Mouse (Mus musculus) myocyte (in vitro differentiated cells): Measurements from ENCODE around the gene Echdc3. TPM values are rescaled to one million over a fixed set of nuclear protein-coding genes. Genes with fewer than 3 reads are reported as not detected.

Experiments
- H3K27me3 ChIP-seq: one replicate; pipeline ENCODE4 v1.6.1; 2011; ENCODE audit not compliant: control insufficient read depth, insufficient read depth, insufficient read length
- H3K36me3 ChIP-seq: one replicate; pipeline ENCODE4 v1.6.1; 2011; ENCODE audit not compliant: control insufficient read depth, insufficient read depth
- H3K4me2 ChIP-seq: one replicate; pipeline ENCODE4 v1.6.1; 2011; ENCODE audit warnings: low read depth, control low read depth
- H3K4me3 ChIP-seq: one replicate; pipeline ENCODE4 v1.5.1; 2011; ENCODE audit warnings: mild to moderate bottlenecking, control low read depth, moderate library complexity
- H3K79me2 ChIP-seq: one replicate; pipeline ENCODE4 v1.6.1; 2011; ENCODE audit not compliant: control insufficient read depth, insufficient read depth
- H3ac ChIP-seq: one replicate; pipeline ENCODE4 v1.6.1; 2011; ENCODE audit not compliant: control insufficient read depth, insufficient read length
- CEBPB ChIP-seq: IDR thresholded peaks from 2 replicates; pipeline ENCODE4 v1.6.1; 2011; ENCODE audit warnings: mild to moderate bottlenecking, moderate library complexity; ENCODE audit not compliant: poor library complexity, insufficient read depth, severe bottlenecking
- E2F4 ChIP-seq: IDR thresholded peaks from one replicate; pipeline ENCODE4 v1.6.1; 2011; ENCODE audit warnings: mild to moderate bottlenecking, control low read depth, moderate library complexity; ENCODE audit not compliant: insufficient read depth
- MAX ChIP-seq: IDR thresholded peaks from one replicate; pipeline ENCODE4 v1.6.1; 2011; ENCODE audit warnings: low read depth, mild to moderate bottlenecking, control low read depth
- MYOD1 ChIP-seq, 3 experiments: IDR thresholded peaks; one replicate each; pipeline ENCODE4 v1.6.1; 2011; ENCODE audit warnings: control low read depth in 2 of 3, low read depth in 2 of 3, mild to moderate bottlenecking in 2 of 3, moderate library complexity in 1 of 3; ENCODE audit not compliant: insufficient read length in 2 of 3, control insufficient read depth in 1 of 3
- MYOG ChIP-seq, 3 experiments: IDR thresholded peaks; one replicate each; pipeline ENCODE4 v1.6.1; 2011; ENCODE audit warnings: control low read depth in 2 of 3, low read depth in 2 of 3, mild to moderate bottlenecking in 2 of 3; ENCODE audit not compliant: insufficient read length in 2 of 3, control insufficient read depth in 1 of 3, insufficient read depth in 1 of 3
- POLR2A ChIP-seq: IDR thresholded peaks from one replicate; pipeline ENCODE4 v1.6.1; 2011; ENCODE audit warnings: low read depth, mild to moderate bottlenecking, control low read depth, moderate library complexity; ENCODE audit not compliant: insufficient read length
- POLR2AphosphoS2 ChIP-seq: IDR thresholded peaks from one replicate; pipeline ENCODE4 v1.6.1; 2011; ENCODE audit warnings: low read depth, control low read depth; ENCODE audit not compliant: insufficient read length
- REST ChIP-seq: IDR thresholded peaks from one replicate; pipeline ENCODE4 v1.6.1; 2011; ENCODE audit warnings: mild to moderate bottlenecking, control low read depth, moderate library complexity; ENCODE audit not compliant: insufficient read depth, insufficient read length
- SRF ChIP-seq: IDR thresholded peaks from one replicate; pipeline ENCODE4 v1.6.1; 2011; ENCODE audit warnings: low read depth; ENCODE audit not compliant: control insufficient read depth, insufficient read length
- TCF12 ChIP-seq: IDR thresholded peaks from one replicate; pipeline ENCODE4 v1.6.1; 2011; ENCODE audit warnings: mild to moderate bottlenecking, control low read depth; ENCODE audit not compliant: poor library complexity, insufficient read depth, severe bottlenecking
- TCF3 ChIP-seq: IDR thresholded peaks from one replicate; pipeline ENCODE4 v1.6.1; 2011; ENCODE audit warnings: low read depth, control low read depth; ENCODE audit not compliant: insufficient read length
- USF1 ChIP-seq: IDR thresholded peaks from one replicate; pipeline ENCODE4 v1.6.1; 2011; ENCODE audit warnings: low read depth, mild to moderate bottlenecking, control low read depth, moderate library complexity
- polyA plus RNA-seq: library from polyadenylated mRNA; unstranded; fragments of >200 nt; fragmentation: generic; extraction: Trizol; gene quantifications from one replicate; pipeline ENCODE4 v1.2.1, GENCODE M21; 2012; ENCODE audit warnings: missing spikeins

The Echdc3 gene
- polyA plus RNA-seq, 1 experiment: 2.3 TPM

- Histone ChIP-seq H3K4me2 (no peak overlapping the region), H3K4me3 (no peak overlapping the region), H3K27me3 (peaks cover 3% of the 10 kb centered on the region), H3K79me2 (no peaks in the 10 kb centered on the region), H3K36me3 (no peaks in the 10 kb centered on the region), H3ac (no peak overlapping the region)
- TF ChIP-seq CEBPB (no peak), MYOG (IDR thresholded peaks at IDR 0.05; ENCODE audit: control insufficient read depth in 1 of 3, insufficient read depth in 1 of 3, insufficient read length in 2 of 3, low read depth in 2 of 3) (no peak), POLR2AphosphoS2 (no peak), E2F4 (no peak), REST (no peak), MYOD1 (IDR thresholded peaks at IDR 0.05; ENCODE audit: control insufficient read depth in 1 of 3, insufficient read length in 2 of 3, low read depth in 2 of 3) (no peak), MAX (no peak)
Measured at GRCm38 (mm10) chr2:6173013-6173412, 39.8 kb downstream of the Echdc3 start.

DNA sequence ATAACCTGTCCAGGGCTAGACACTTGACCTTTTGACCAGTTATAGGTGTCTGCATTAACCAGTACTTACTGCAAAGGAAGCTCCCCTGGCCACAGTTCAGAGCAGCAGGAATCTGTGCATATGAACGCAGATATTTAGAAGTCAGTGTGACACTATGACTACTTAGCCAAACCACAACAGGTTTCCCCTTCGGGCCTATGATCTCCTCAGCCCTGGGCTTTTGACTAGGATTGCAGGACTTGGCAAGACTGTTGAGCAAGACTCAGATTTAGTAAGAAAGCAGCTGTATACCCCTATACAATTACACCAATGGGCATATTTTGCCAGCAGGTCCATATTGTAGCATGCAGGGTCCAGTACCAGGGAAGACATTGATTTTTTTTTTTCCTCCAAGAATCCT lies 44.3 kb downstream of the Echdc3 start:
- no peak for TF ChIP-seq MYOG (IDR thresholded peaks at IDR 0.05; ENCODE audit: control insufficient read depth in 1 of 3, insufficient read depth in 1 of 3, insufficient read length in 2 of 3, low read depth in 2 of 3)
- peak; percentile 52; the same call in 1 of the 2 replicates for TF ChIP-seq CEBPB
- no peak for TF ChIP-seq MYOD1 (IDR thresholded peaks at IDR 0.05; ENCODE audit: control insufficient read depth in 1 of 3, insufficient read length in 2 of 3, low read depth in 2 of 3)
- Histone ChIP-seq H3K79me2 (no peaks in the 10 kb centered on the region), H3K36me3 (no peaks in the 10 kb centered on the region), H3K4me3 (no peak overlapping the region), H3K4me2 (no peak overlapping the region), H3ac (no peak overlapping the region), H3K27me3 (no peaks in the 10 kb centered on the region)

DNA sequence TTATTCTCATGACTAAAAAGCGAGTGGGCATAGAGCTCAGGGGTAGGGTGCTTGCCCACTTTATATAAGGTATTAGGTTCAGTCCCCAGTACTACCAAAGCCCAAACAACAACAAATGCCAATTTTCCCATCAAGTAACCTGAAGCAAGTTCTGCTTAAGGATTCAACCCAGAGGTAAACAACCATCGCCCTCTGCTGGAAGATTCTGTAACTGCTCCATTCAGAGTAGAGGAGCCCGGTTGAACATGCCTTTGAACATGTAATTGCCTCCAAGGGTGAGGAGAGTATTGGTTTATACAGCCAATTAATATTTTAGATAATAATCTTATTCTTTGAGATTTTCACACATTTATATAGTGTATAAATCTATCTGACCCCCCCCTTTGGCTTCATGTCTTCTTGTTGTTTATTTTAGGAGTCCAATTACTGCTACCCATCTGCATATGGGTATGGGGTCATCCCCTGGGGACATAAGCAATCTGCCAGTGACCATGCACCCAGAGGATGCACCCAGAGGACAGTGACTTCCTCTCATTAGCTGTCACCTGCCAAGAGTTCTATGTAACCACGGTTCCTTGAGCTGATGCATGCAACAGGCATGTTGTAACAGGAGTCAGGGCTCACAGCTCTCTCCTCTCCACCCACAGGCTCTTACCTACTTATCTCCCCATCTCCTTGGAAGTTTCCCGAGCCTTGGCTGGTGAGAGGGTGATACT lies 44.8 kb downstream of the Echdc3 start:
- TF ChIP-seq TCF3 (no peak), POLR2A (no peak), MYOG (IDR thresholded peaks at IDR 0.05; ENCODE audit: control insufficient read depth in 1 of 3, insufficient read depth in 1 of 3, insufficient read length in 2 of 3, low read depth in 2 of 3) (no peak), TCF12 (no peak), MAX (no peak), POLR2AphosphoS2 (no peak), REST (no peak), USF1 (no peak), E2F4 (no peak), SRF (no peak), CEBPB (no peak), MYOD1 (IDR thresholded peaks at IDR 0.05; ENCODE audit: control insufficient read depth in 1 of 3, insufficient read length in 2 of 3, low read depth in 2 of 3) (no peak)
- H3K4me3 ChIP-seq: no peak overlapping the region

DNA sequence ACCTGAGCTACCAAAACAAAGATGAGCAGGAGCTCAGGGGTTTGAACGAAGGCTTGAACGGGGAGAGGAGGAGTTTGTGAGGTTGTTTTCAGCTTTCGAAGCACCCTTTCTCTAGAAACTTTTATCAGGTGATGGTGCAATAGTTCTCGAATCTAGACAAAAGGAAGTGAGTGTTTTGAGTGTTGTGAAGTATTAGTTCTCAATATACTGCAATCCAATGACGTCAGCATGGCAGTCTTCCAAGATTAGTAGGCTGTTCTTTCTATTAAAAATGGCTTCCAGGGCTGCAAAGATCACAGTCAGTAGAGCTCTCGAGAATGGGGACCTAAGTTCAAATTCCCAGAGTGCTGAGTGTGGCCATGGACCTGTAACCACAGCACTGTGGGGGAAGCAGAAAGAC lies 47.1 kb downstream of the Echdc3 start:
- Histone ChIP-seq H3K27me3 (no peaks in the 10 kb centered on the region), H3ac (no peak overlapping the region), H3K4me2 (no peak overlapping the region), H3K4me3 (no peak overlapping the region), H3K79me2 (no peaks in the 10 kb centered on the region), H3K36me3 (no peaks in the 10 kb centered on the region)
- TF ChIP-seq USF1 (no peak), TCF12 (no peak), TCF3 (no peak), CEBPB (no peak), MYOD1 (IDR thresholded peaks at IDR 0.05; ENCODE audit: control insufficient read depth in 1 of 3, insufficient read length in 2 of 3, low read depth in 2 of 3) (no peak), POLR2AphosphoS2 (no peak), MAX (no peak), MYOG (IDR thresholded peaks at IDR 0.05; ENCODE audit: control insufficient read depth in 1 of 3, insufficient read depth in 1 of 3, insufficient read length in 2 of 3, low read depth in 2 of 3) (no peak), SRF (no peak), POLR2A (no peak), E2F4 (no peak), REST (no peak)

More for the DNA sequence above, 44.8 kb downstream of the Echdc3 start:
- Histone ChIP-seq H3K4me2 (no peak overlapping the region), H3K79me2 (no peaks in the 10 kb centered on the region), H3ac (no peak overlapping the region), H3K27me3 (no peaks in the 10 kb centered on the region), H3K36me3 (no peaks in the 10 kb centered on the region)

- Histone ChIP-seq H3K4me2 (no peak overlapping the region), H3K4me3 (no peak overlapping the region)
Measured at GRCm38 (mm10) chr2:6164606-6165290, 48.1 kb downstream of the Echdc3 start.

More at GRCm38 (mm10) chr2:6164606-6165290, 48.1 kb downstream of the Echdc3 start:
- Histone ChIP-seq H3K36me3 (no peaks in the 10 kb centered on the region), H3K79me2 (no peaks in the 10 kb centered on the region), H3ac (no peak overlapping the region), H3K27me3 (no peaks in the 10 kb centered on the region)
- TF ChIP-seq POLR2AphosphoS2 (no peak), MYOD1 (IDR thresholded peaks at IDR 0.05; ENCODE audit: control insufficient read depth in 1 of 3, insufficient read length in 2 of 3, low read depth in 2 of 3) (no peak), SRF (no peak), MYOG (IDR thresholded peaks at IDR 0.05; ENCODE audit: control insufficient read depth in 1 of 3, insufficient read depth in 1 of 3, insufficient read length in 2 of 3, low read depth in 2 of 3) (no peak), MAX (no peak), TCF3 (no peak), USF1 (no peak), E2F4 (no peak), POLR2A (no peak), CEBPB (no peak), TCF12 (no peak), REST (no peak)
